Comparison of ENCODE assay signal across 8 mouse cellular contexts in genomic region chr9:32589900-32590299, GRCm38 (mm10). TPM values are rescaled to one million over a fixed set of nuclear protein-coding genes. Genes with fewer than 3 reads are reported as not detected.
A peak's percentile ranks its signal among the peaks of the same experiment; 100 is the strongest.
DNase-seq lines count a peak whose midpoint lies in the region; ATAC-seq and TF ChIP-seq lines count a peak whose summit lies in the region.

No protein-coding gene starts in this region.

- no peaks in the 10 kb centered on the region for H3K79me2 ChIP-seq in liver, adult 2 months (ENCODE audit: control insufficient read depth, insufficient read depth, low read length)

- H3K9me3 ChIP-seq in heart, embryonic 12.5 days (replicated peaks) = no peaks in the 10 kb centered on the region
- no peaks in the 10 kb centered on the region for H3K9me3 ChIP-seq in neural tube, embryonic 11.5 days (ENCODE audit: control insufficient read depth, low read length)

- no peak overlapping the region for H3K27ac ChIP-seq in heart, embryonic 12.5 days (ENCODE audit: poor library complexity, severe bottlenecking)
- H3K27ac ChIP-seq in liver, adult 2 months (replicated peaks; ENCODE audit: insufficient read depth, low read depth, low read length) = no peak overlapping the region
- no peak overlapping the region for H3K27ac ChIP-seq in neural tube, embryonic 11.5 days (ENCODE audit: low read depth, low read length)

- TF ChIP-seq CTCF in liver, adult 2 months (IDR thresholded peaks at IDR 0.05; ENCODE audit: low read depth, low read length) = peak; percentile 76

- no peak overlapping the region for H3K4me3 ChIP-seq in heart, embryonic 12.5 days
- no peak overlapping the region for H3K4me3 ChIP-seq in liver, adult 2 months (ENCODE audit: insufficient read depth, low read depth, low read length)
- no peak overlapping the region for H3K4me3 ChIP-seq in neural tube, embryonic 11.5 days (ENCODE audit: low read depth, low read length)

- peak; percentile 87 for DNase-seq in A20 (ENCODE audit: low read depth, low spot score)
- peak; percentile 84 to 87 for DNase-seq in adrenal gland, postnatal 36 days
- DNase-seq in kidney, postnatal 10 days = peak; percentile 94
- peak; percentile 44 for DNase-seq in liver, adult 2 months (ENCODE audit: extremely low read depth, low read depth, low spot score)
- peak; percentile 86 for DNase-seq in neural tube, embryonic 11.5 days (ENCODE audit: low spot score)
- DNase-seq in telencephalon, adult 2 months (ENCODE audit: low read depth, low spot score) = peak; percentile 12

- no peak overlapping the region for H3K4me2 ChIP-seq in heart, embryonic 12.5 days
- H3K4me2 ChIP-seq in neural tube, embryonic 11.5 days (ENCODE audit: low read depth) = no peak overlapping the region

- 5% methylated on average over 8 of the region's 8 CpGs for WGBS in heart, embryonic 12.5 days
- WGBS in liver, adult 2 months = 8% methylated on average over 8 of the region's 8 CpGs
- WGBS in neural tube, embryonic 11.5 days = 9% methylated on average over 8 of the region's 8 CpGs

- TF ChIP-seq POLR2A in liver, adult 2 months (IDR thresholded peaks at IDR 0.05; ENCODE audit: extremely low read depth, insufficient read depth, low read length) = no peak

- no peaks in the 10 kb centered on the region for H3K27me3 ChIP-seq in heart, embryonic 12.5 days (replicated peaks)
- H3K27me3 ChIP-seq in liver, adult 2 months (ENCODE audit: control insufficient read depth, insufficient read depth, low read length) = no peaks in the 10 kb centered on the region
- H3K27me3 ChIP-seq in neural tube, embryonic 11.5 days (ENCODE audit: control insufficient read depth, insufficient read depth, low read length) = peaks cover 3% of the 10 kb centered on the region; the same call in 1 of the 2 replicates

- H3K36me3 ChIP-seq in heart, embryonic 12.5 days = no peaks in the 10 kb centered on the region
- H3K36me3 ChIP-seq in liver, adult 2 months (ENCODE audit: control insufficient read depth, insufficient read depth, low read length) = no peaks in the 10 kb centered on the region
- no peaks in the 10 kb centered on the region for H3K36me3 ChIP-seq in neural tube, embryonic 11.5 days (ENCODE audit: control insufficient read depth, insufficient read depth, low read length)

- peaks cover 26% of the 10 kb centered on the region for H3K4me1 ChIP-seq in heart, embryonic 12.5 days (replicated peaks)
- no peaks in the 10 kb centered on the region; the same call in 1 of the 2 replicates for H3K4me1 ChIP-seq in liver, adult 2 months (ENCODE audit: control insufficient read depth, insufficient read depth, low read length)
- H3K4me1 ChIP-seq in neural tube, embryonic 11.5 days (ENCODE audit: control insufficient read depth, insufficient read depth, low read length) = no peaks in the 10 kb centered on the region; the same call in 1 of the 2 replicates

- ATAC-seq in erythroblast, adult 5-6 weeks (replicated peaks; ENCODE audit: low FRiP score, poor library complexity, severe bottlenecking) = peak; percentile 59; the same call in 1 of the 2 replicates
- peak; percentile 70; the same call in 1 of the 2 replicates for ATAC-seq in heart, embryonic 12.5 days (ENCODE audit: insufficient number of reproducible peaks, low FRiP score)
- ATAC-seq in neural tube, embryonic 11.5 days (ENCODE audit: insufficient read depth, low FRiP score, low TSS enrichment) = peak; percentile 54; the same call in 1 of the 2 replicates

- no peak overlapping the region for H3K9ac ChIP-seq in heart, embryonic 12.5 days
- H3K9ac ChIP-seq in liver, adult 2 months (ENCODE audit: low read depth, low read length) = no peak overlapping the region
- H3K9ac ChIP-seq in neural tube, embryonic 11.5 days (ENCODE audit: low read length) = no peak overlapping the region

RNA-seq across cellular contexts. Expression of gene Ets1, which starts 46.1 kb away (rescaled TPM):
- 10 to 100 TPM; 28.6 to 36.8 TPM for total RNA-seq in adrenal gland, postnatal 36 days (2021)
- 5.0 and 6.5 TPM in 2 replicates for total RNA-seq in erythroblast, adult 5-6 weeks (2015; ENCODE audit: low replicate concordance)
- 10.5 and 11.3 TPM in 2 replicates for total RNA-seq in erythroblast, adult 5-6 weeks (2017; ENCODE audit: low replicate concordance)
- polyA plus RNA-seq in heart, embryonic 12.5 days (2016; fragmentation: Nextera tagmentation; extraction: Ambion mirVana) = 65.6 and 68.1 TPM in 2 replicates
- total RNA-seq in liver, adult 2 months (2014; rRNA removed) = 18.8 and 20.1 TPM in 2 replicates
- polyA plus RNA-seq in liver, adult 2 months (2012; rRNA removed) = 5.1 and 7.6 TPM in 2 replicates
- 33.4 and 34.4 TPM in 2 replicates for polyA plus RNA-seq in neural tube, embryonic 11.5 days (2014; fragmentation: Nextera tagmentation; extraction: Ambion mirVana)

RNA-seq across cellular contexts. Expression of gene Fli1, which starts 47.2 kb away (rescaled TPM):
- total RNA-seq in adrenal gland, postnatal 36 days (2021) = 10 to 100 TPM; 15.4 to 15.5 TPM
- total RNA-seq in erythroblast, adult 5-6 weeks (2015; ENCODE audit: low replicate concordance) = 27.3 and 30.5 TPM in 2 replicates
- total RNA-seq in erythroblast, adult 5-6 weeks (2017; ENCODE audit: low replicate concordance) = 21.7 and 26.2 TPM in 2 replicates
- 20.1 and 20.2 TPM in 2 replicates for polyA plus RNA-seq in heart, embryonic 12.5 days (2016; fragmentation: Nextera tagmentation; extraction: Ambion mirVana)
- 3.0 and 4.2 TPM in 2 replicates for total RNA-seq in liver, adult 2 months (2014; rRNA removed)
- 1.1 and 1.6 TPM in 2 replicates for polyA plus RNA-seq in liver, adult 2 months (2012; rRNA removed)
- 22.8 and 24.4 TPM in 2 replicates for polyA plus RNA-seq in neural tube, embryonic 11.5 days (2014; fragmentation: Nextera tagmentation; extraction: Ambion mirVana)

Comparison
In these comparisons a context has a peak if more than half of its experiments do, and no peak if none do; other contexts are left out.
1. DNase-seq: peak in every context shown above with its lines; median percentile 94 in kidney, postnatal 10 days; 87 in A20; 86 in neural tube, embryonic 11.5 days; 86 in adrenal gland, postnatal 36 days; 44 in liver, adult 2 months; 12 in telencephalon, adult 2 months.